Mouse (Mus musculus): ENCODE measurements around the gene Lysmd3.
"Not testable (repeated sequence)": the region's sequence is repeated elsewhere in the genome, so short reads cannot be mapped to it uniquely, and the experiment has no call there.

Lysmd3 gene

DNA sequence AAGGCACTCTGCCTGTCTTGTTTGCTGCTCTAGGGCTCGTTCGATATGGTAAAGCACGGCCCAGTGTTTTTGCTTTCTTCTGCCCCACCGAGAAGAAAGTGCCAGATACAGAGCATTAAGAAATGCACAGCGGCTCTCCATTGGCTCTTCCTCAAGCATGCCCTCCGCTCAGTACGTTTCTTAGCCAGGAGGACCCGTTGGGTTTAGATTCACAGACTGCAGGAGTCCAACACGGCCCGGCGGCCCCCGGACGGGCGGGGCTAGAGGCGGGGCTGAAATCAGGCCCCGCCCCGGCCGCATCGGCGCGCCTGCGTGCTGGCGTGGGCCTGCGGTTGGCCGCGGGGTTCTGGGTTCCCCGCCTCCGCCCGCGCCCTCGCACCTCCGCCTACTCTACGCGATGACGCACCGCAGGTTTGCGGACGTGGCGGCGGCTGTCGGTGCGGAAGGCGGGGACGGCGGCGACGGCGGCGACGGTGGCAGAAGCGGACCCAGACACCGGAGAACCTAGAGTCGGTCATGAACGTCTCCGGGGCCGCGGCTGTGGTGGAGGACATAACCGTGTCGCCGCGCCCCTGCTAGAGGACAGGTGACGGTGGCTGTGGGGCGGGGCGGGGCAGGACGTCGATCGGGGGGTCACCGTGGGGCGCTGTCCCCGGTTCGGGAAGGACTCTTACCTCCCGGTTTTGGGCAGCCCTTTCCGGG, at the start of gene Lysmd3:
Gene Lysmd3 (plus strand): TSS at position 313 of the 702 bp plus-strand sequence.
- in situ Hi-C loops (cut with MboI, MseI) = no loop called here

DNA sequence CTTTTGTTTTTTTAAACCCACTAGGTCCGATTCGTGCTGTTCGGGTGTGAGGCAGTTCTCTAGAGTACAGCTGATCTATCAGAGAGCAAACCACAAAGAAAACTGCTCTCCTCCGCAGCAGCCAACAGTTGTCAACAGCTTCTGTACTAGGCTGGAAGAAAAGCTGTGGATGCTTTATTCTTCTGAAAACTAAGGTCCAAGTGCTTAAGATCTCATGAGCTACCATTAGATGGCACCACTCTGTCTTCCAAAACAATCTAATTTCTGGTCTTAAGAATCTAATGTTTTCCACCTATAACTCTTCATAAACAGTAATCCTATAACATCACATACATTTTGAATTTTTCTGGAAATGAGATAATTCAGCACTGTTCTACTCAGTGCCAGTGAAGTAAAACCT, 47.1 kb upstream of the Lysmd3 start:
- in situ Hi-C loops (cut with MboI, MseI) = no loop called here

DNA sequence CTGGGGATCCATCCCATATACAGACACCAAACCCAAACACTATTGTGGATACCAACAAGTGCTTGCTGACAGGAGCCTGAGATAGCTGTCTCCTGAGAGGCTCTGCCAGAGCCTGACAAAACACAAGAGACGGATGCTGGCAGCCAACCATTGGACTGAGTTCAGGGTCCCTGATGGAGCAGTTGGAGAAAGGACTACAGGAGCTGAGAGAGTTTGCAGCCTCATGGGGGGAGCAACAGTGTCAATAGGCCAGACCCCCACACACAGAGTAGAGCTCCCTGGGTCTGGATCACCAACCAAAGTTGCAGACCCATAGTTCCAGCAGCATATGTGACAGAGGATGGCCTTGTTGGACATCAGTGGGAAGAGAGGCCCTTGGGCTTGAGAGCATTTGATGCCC, 29.6 kb upstream of the Lysmd3 start:
- in situ Hi-C loops (cut with MboI, MseI) = not testable (repeated sequence)

GRCm38 (mm10) chr13:81628631-81629190, 28.8 kb upstream of the Lysmd3 start:
- in situ Hi-C loops (cut with MboI, MseI) = no loop called here

DNA sequence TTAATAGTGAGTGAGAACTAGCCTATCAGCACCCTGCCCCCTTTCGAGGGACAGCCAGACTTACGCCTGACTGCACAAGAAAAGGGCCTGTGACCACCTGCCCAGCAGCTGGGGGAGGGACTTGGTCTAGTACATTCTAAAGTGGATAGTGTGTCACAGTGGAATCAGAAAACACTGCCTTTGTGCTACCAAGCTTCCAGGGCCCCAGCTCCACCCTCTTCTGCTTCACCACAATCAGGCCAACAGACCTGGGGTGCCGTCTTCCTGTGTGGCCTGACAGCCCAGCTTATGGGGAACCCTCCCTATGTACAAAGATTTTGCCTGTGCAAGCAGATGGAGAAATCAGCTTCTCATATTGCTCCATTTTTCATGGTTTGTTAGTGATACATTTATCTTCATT, 28.1 kb upstream of the Lysmd3 start:
- in situ Hi-C loops (cut with MboI, MseI) = no loop called here

DNA sequence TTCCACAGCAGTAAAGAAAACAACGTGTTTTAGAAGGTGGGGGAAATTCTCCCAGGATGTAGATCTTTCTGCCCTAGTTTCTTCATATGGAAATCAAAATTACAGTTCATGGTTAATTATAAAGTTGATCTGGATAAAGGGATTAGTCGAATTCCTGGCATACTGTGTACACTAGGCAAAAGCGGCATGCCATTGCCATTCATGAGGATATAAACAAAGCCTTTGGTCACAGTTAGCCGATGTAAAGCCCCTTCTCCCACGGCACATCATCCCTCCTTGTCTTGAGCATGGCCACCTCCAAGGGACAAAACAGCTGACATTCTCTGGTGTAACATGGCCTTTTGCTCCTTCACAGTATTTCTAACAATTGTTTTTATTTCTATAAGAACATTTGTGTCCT, 26.9 kb upstream of the Lysmd3 start:
- in situ Hi-C loops (cut with MboI, MseI) = no loop called here

DNA sequence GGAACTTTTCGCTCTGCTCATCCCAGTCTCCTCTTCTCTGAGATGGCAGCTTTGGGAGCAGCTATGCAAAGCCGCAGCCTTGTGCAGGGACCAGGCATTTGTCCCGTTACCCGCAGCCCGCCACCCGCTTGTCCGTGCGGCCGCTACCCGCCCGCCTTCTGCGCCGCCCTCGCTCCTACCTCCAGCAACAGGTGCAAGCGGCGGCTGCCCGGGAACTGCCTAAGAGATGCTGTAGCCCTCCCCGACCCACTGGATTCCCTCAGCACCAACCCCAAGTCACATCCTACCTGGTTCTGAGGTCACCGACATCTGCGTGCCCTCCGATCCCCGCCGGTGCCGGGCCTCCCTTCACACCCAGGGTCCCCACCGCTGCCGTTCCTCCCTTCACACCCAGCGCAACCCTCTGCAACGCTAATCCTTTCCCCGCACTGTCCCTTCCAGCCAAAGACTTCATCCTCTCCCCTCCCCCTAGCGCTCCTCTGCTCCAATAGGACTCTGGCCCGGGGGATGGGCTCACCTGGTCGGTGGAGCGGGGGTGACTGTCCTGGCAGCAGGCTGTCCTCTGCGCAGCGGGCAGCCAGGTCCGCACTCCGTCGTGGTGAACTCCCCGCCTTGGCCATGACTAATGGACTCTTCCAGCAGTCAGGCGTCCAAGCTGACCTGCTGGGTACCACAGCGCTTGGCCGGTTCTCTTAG, 24.6 kb upstream of the Lysmd3 start, which contains the start of gene Adgrv1:
Gene Adgrv1 (minus strand): TSS at position 435 of the 696 bp plus-strand sequence.
- in situ Hi-C loops (cut with MboI, MseI) = no loop called here

DNA sequence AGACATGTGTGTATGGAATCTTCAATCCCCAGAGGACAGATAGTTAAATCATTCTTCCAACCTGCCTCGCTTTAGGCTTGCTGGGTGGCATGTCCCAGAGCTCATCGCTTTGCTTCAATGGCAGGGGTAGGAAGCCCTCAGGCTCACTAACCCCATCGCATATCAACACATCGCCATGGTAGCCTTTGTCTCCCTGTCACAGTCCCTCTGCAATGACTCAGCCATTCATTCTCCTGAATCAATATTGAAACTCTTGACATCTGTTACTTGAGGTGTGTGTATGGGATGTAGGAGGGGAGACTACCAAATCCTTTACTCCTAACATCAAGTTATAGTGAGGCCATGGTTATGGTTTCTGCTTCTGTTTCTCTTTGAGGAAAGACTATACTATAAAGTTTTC, 17.8 kb upstream of the Lysmd3 start:
- in situ Hi-C loops (cut with MboI, MseI) = loop anchor here (5.0 kb wide), 1 partner anchor 202 kb away; no protein-coding TSS in a partner anchor

GRCm38 (mm10) chr13:81640881-81641280, 16.6 kb upstream of the Lysmd3 start:
- in situ Hi-C loops (cut with MboI, MseI) = no loop called here

DNA sequence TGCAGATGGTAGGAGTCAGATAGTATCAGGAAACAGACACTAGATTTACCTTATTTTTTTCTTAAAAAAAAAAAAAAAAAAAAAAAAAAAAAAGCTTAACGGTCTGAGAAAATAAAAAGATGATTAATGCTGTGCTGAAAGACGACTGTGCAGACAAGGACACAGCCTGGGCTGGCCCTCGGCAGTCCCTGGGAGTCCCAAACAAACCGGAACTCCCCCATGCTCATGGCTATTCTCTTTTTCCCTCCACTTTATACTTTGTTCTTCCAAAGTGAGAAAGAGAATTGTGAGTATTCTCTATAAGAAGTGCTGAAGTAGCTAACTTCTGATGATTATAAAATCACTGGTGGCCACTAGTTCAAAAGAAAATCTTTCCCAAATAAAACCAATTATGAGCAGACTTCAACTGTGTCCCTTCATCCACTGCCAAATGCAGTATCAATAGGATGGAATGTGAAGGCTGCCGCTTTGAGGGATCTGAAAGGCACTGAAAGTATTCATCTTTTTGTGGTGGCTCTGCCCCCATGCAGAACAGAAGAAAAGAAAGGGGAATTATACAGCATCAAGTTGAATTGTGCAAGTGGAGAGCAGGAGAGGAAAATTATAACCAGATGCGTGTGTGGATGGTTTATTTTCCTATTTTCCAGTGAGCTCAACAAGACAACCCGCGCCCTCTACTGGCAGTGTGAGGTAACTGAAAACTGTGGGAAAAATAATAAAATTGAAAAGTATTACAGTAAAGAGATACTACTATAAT, 16.0 kb upstream of the Lysmd3 start:
- in situ Hi-C loops (cut with MboI, MseI) = no loop called here

GRCm38 (mm10) chr13:81642491-81643149, 14.8 kb upstream of the Lysmd3 start:
- in situ Hi-C loops (cut with MboI, MseI) = no loop called here

DNA sequence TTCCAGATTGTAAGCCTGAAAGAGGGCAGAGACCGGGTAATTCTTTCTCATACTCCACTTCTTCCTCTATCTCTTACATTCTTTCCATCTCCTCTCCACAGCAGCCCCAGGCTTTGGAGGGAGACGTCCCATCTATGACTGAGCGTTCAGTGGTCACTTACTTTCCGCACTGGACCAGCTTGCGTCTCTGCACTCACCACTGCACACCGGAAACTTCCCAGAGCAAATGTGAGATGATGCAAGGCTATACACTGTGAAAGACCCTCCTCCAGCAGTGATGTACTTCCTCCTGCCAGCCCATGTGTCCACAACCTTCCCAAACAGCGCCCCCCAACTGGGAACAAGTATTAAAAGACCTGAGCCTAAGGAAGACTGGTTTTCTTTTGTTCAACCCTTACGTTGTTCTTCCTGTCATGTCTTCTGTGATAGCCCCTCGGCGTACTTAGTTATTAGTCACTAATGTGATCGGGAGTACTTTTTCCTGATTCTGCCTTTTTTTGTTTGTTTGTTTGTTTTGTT, 13.4 kb upstream of the Lysmd3 start:
- in situ Hi-C loops (cut with MboI, MseI) = no loop called here

GRCm38 (mm10) chr13:81646348-81646747, 11.1 kb upstream of the Lysmd3 start:
- in situ Hi-C loops (cut with MboI, MseI) = no loop called here

- in situ Hi-C loops (cut with MboI, MseI) = not testable (repeated sequence)
Observed at GRCm38 (mm10) chr13:81650382-81650781, 7.1 kb upstream of the Lysmd3 start.

GRCm38 (mm10) chr13:81656091-81656850, 1.2 kb upstream of the Lysmd3 start:
- in situ Hi-C loops (cut with MboI, MseI) = no loop called here

- in situ Hi-C loops (cut with MboI, MseI) = no loop called here
Observed at GRCm38 (mm10) chr13:81657008-81657350, 484 bp upstream of the Lysmd3 start.

GRCm38 (mm10) chr13:81658053-81658752, 740 bp downstream of the Lysmd3 start:
- in situ Hi-C loops (cut with MboI, MseI) = no loop called here

DNA sequence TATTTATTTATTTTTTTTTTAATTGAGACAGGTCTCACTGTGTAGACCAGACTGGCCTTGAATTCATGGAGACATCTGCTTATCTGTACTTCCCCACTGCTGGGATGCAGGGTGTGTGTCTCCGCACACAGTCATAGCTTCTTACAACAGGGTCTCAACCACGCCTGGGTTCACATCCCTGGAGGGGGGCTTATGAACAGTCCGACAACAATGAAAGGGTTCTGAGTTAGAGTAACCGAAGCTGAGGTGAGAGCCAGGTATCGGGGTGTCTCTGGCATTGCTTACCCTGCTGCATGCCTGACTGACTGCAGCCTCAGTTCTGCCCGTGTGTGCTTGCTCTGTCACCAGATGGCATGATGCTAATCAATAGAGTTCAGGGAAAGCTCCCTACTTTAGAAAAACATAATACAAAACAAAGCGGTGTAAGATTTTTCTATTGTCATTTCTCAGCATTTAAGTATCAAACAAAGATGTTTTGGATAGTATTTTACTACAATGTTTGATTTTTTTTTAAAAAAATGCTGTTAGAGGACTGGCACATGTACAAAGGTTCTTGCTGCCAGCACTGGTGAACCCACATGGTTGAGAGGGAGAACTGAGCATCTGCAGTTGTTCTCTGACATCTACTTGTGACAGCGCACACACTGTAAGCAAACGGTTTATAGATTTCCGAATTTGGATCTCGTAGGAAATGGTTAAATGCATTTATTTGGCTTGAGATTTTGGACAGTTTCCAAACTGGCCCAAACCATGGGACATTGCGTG, 6.3 kb downstream of the Lysmd3 start:
- in situ Hi-C loops (cut with MboI, MseI) = no loop called here

DNA sequence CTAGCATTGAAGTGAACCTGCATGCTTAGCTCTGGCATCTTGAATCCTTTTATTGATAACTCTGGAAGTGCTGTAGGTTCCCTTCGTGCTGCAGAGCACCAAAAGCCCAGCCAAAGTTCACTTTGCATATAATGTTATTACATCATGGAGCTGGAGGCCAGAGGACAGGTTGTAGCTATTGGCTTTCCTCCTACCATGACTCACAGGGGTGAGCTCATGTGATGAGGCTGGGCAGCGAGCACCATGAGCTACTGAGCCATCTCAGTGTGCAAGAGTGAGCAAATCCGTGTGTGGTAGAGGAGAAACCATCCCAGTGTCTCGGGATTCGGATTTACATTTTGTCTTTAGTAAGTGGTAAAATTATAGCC, 6.9 kb downstream of the Lysmd3 start:
- in situ Hi-C loops (cut with MboI, MseI) = no loop called here
